Mouse (Mus musculus): ENCODE measurements around the gene Nsf.

GRCm38 (mm10) chr11:104001395-104001955 lies 47.6 kb upstream of the Nsf start:
- TF ChIP-seq CTCF (conservative IDR thresholded peaks at IDR 0.05; ENCODE audit: low read length) = no peak
- TF ChIP-seq POU5F1 (IDR thresholded peaks at IDR 0.05; ENCODE audit: borderline replicate concordance, low read length) = no peak
- no peak for TF ChIP-seq NANOG (IDR thresholded peaks at IDR 0.05; ENCODE audit: borderline replicate concordance, low read length)

Measured in E14TG2a.4 (cell line).